Mouse (Mus musculus) lung, postnatal 0 days (tissue): ENCODE data around the gene C3.

Source experiments
- CTCF ChIP-seq: IDR thresholded peaks from 2 replicates; pipeline ENCODE4 v1.5.1; 2016; ENCODE audit warnings: antibody characterized with exemption, mild to moderate bottlenecking
- EP300 ChIP-seq: IDR thresholded peaks from 2 replicates; pipeline ENCODE4 v1.6.1; 2016; ENCODE audit warnings: antibody characterized with exemption, mild to moderate bottlenecking, control low read depth

DNA sequence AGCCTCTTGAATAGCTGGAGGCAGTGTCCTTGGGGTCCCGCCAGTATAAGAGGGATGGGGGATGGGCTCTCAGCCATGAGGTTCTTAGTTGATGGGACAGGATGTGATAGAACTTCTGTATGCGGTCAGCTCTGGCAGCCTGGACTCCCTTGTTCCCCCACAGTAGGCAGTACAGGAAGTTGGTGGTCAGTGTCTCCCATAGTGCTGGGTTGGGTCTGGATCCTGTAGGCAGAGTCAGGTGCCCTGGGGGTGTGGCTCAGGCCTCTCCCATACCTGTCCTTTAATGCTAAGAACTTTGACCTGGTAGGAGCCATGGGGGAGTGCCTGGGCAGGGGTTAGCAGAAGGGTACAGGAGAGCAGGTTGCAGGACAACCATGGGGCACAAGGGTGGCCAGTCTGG lies 36.2 kb upstream of the C3 start:
- TF ChIP-seq CTCF, result no peak
- TF ChIP-seq EP300, result no peak
